Mouse (Mus musculus): ENCODE measurements around the gene Lama5. TPM values are rescaled to one million over a fixed set of nuclear protein-coding genes. Genes with fewer than 3 reads are reported as not detected.
A peak's percentile ranks its signal among the peaks of the same experiment; 100 is the strongest.

Lama5 gene
- polyA plus RNA-seq, 1 experiment = 47.4 TPM

- Histone ChIP-seq H3ac (ENCODE audit: control insufficient read depth, insufficient read length, low read depth) (no peak overlapping the region), H3K79me3 (ENCODE audit: low read depth) (peaks cover 20% of the 10 kb centered on the region), H3K36me3 (ENCODE audit: control insufficient read depth, insufficient read depth) (peaks cover 33% of the 10 kb centered on the region), H3K27me3 (ENCODE audit: control insufficient read depth, insufficient read depth, insufficient read length) (no peaks in the 10 kb centered on the region), H3K4me3 (ENCODE audit: insufficient read depth, poor library complexity, severe bottlenecking) (no peak overlapping the region), H3K79me2 (ENCODE audit: control insufficient read depth, insufficient read depth) (peaks cover 48% of the 10 kb centered on the region)
- TF ChIP-seq MAX (IDR thresholded peaks at IDR 0.05) (no peak), CTCF (IDR thresholded peaks at IDR 0.05; ENCODE audit: control insufficient read depth, insufficient read depth, insufficient read length) (no peak), CEBPB (IDR thresholded peaks at IDR 0.05; ENCODE audit: low read depth) (no peak), MYOG (IDR thresholded peaks at IDR 0.05; ENCODE audit: control insufficient read depth, extremely low read depth, insufficient read length) (no peak), FOSL1 (IDR thresholded peaks at IDR 0.05; ENCODE audit: insufficient read depth, low read length, poor library complexity, severe bottlenecking) (no peak), USF1 (IDR thresholded peaks at IDR 0.05; ENCODE audit: low read depth) (no peak), MYOD1 (IDR thresholded peaks at IDR 0.05; ENCODE audit: control insufficient read depth, insufficient read length, low read depth) (no peak)
Measured at GRCm38 (mm10) chr2:180208976-180209375, 16.7 kb downstream of the Lama5 start.

- Histone ChIP-seq H3K79me2 (ENCODE audit: control insufficient read depth, insufficient read depth) (peaks cover 38% of the 10 kb centered on the region), H3K79me3 (ENCODE audit: low read depth) (peaks cover 15% of the 10 kb centered on the region), H3K4me3 (ENCODE audit: insufficient read depth, poor library complexity, severe bottlenecking) (no peak overlapping the region), H3K27me3 (ENCODE audit: control insufficient read depth, insufficient read depth, insufficient read length) (no peaks in the 10 kb centered on the region), H3K36me3 (ENCODE audit: control insufficient read depth, insufficient read depth) (peaks cover 38% of the 10 kb centered on the region), H3ac (ENCODE audit: control insufficient read depth, insufficient read length, low read depth) (no peak overlapping the region)
- TF ChIP-seq FOSL1 (IDR thresholded peaks at IDR 0.05; ENCODE audit: insufficient read depth, low read length, poor library complexity, severe bottlenecking) = no peak
- TF ChIP-seq MYOG (IDR thresholded peaks at IDR 0.05; ENCODE audit: control insufficient read depth, extremely low read depth, insufficient read length) = no peak
- TF ChIP-seq USF1 (IDR thresholded peaks at IDR 0.05; ENCODE audit: low read depth) = no peak
- TF ChIP-seq CTCF (IDR thresholded peaks at IDR 0.05; ENCODE audit: control insufficient read depth, insufficient read depth, insufficient read length) = peak; percentile 40
Measured at GRCm38 (mm10) chr2:180207840-180208239, 17.8 kb downstream of the Lama5 start.

GRCm38 (mm10) chr2:180205956-180206280 lies 19.7 kb downstream of the Lama5 start:
- Histone ChIP-seq H3ac (ENCODE audit: control insufficient read depth, insufficient read length, low read depth) (no peak overlapping the region), H3K79me3 (ENCODE audit: low read depth) (peaks cover 9% of the 10 kb centered on the region), H3K79me2 (ENCODE audit: control insufficient read depth, insufficient read depth) (peaks cover 32% of the 10 kb centered on the region), H3K4me3 (ENCODE audit: insufficient read depth, poor library complexity, severe bottlenecking) (no peak overlapping the region), H3K27me3 (ENCODE audit: control insufficient read depth, insufficient read depth, insufficient read length) (no peaks in the 10 kb centered on the region), H3K36me3 (ENCODE audit: control insufficient read depth, insufficient read depth) (peaks cover 48% of the 10 kb centered on the region)
- TF ChIP-seq MYOD1 (IDR thresholded peaks at IDR 0.05; ENCODE audit: control insufficient read depth, insufficient read length, low read depth) (no peak), USF1 (IDR thresholded peaks at IDR 0.05; ENCODE audit: low read depth) (no peak), FOSL1 (IDR thresholded peaks at IDR 0.05; ENCODE audit: insufficient read depth, low read length, poor library complexity, severe bottlenecking) (no peak), CTCF (IDR thresholded peaks at IDR 0.05; ENCODE audit: control insufficient read depth, insufficient read depth, insufficient read length) (no peak), MYOG (IDR thresholded peaks at IDR 0.05; ENCODE audit: control insufficient read depth, extremely low read depth, insufficient read length) (no peak), CEBPB (IDR thresholded peaks at IDR 0.05; ENCODE audit: low read depth) (no peak), MAX (IDR thresholded peaks at IDR 0.05) (no peak)

- Histone ChIP-seq H3K79me2 (ENCODE audit: control insufficient read depth, insufficient read depth) (peaks cover 26% of the 10 kb centered on the region), H3K27me3 (ENCODE audit: control insufficient read depth, insufficient read depth, insufficient read length) (no peaks in the 10 kb centered on the region), H3K36me3 (ENCODE audit: control insufficient read depth, insufficient read depth) (peaks cover 48% of the 10 kb centered on the region), H3K79me3 (ENCODE audit: low read depth) (peaks cover 7% of the 10 kb centered on the region), H3K4me3 (ENCODE audit: insufficient read depth, poor library complexity, severe bottlenecking) (no peak overlapping the region), H3ac (ENCODE audit: control insufficient read depth, insufficient read length, low read depth) (no peak overlapping the region)
- TF ChIP-seq MYOD1 (IDR thresholded peaks at IDR 0.05; ENCODE audit: control insufficient read depth, insufficient read length, low read depth) = no peak
- TF ChIP-seq CTCF (IDR thresholded peaks at IDR 0.05; ENCODE audit: control insufficient read depth, insufficient read depth, insufficient read length) = no peak
- no peak for TF ChIP-seq MAX (IDR thresholded peaks at IDR 0.05)
- no peak for TF ChIP-seq FOSL1 (IDR thresholded peaks at IDR 0.05; ENCODE audit: insufficient read depth, low read length, poor library complexity, severe bottlenecking)
- TF ChIP-seq CEBPB (IDR thresholded peaks at IDR 0.05; ENCODE audit: low read depth) = no peak
Measured at GRCm38 (mm10) chr2:180205083-180205955, 20.3 kb downstream of the Lama5 start.

- H3K27me3 ChIP-seq (ENCODE audit: control insufficient read depth, insufficient read depth, insufficient read length) = no peaks in the 10 kb centered on the region
- TF ChIP-seq MYOG (IDR thresholded peaks at IDR 0.05; ENCODE audit: control insufficient read depth, extremely low read depth, insufficient read length) = no peak
- no peak for TF ChIP-seq MAX (IDR thresholded peaks at IDR 0.05)
- no peak for TF ChIP-seq USF1 (IDR thresholded peaks at IDR 0.05; ENCODE audit: low read depth)
- TF ChIP-seq CTCF (IDR thresholded peaks at IDR 0.05; ENCODE audit: control insufficient read depth, insufficient read depth, insufficient read length) = no peak
- TF ChIP-seq FOSL1 (IDR thresholded peaks at IDR 0.05; ENCODE audit: insufficient read depth, low read length, poor library complexity, severe bottlenecking) = no peak
- no peak for TF ChIP-seq MYOD1 (IDR thresholded peaks at IDR 0.05; ENCODE audit: control insufficient read depth, insufficient read length, low read depth)
- TF ChIP-seq CEBPB (IDR thresholded peaks at IDR 0.05; ENCODE audit: low read depth) = no peak
- peaks cover 53% of the 10 kb centered on the region for H3K36me3 ChIP-seq (ENCODE audit: control insufficient read depth, insufficient read depth)
- H3K79me2 ChIP-seq (ENCODE audit: control insufficient read depth, insufficient read depth) = peaks cover 19% of the 10 kb centered on the region
- H3ac ChIP-seq (ENCODE audit: control insufficient read depth, insufficient read length, low read depth) = no peak overlapping the region
- no peak overlapping the region for H3K4me3 ChIP-seq (ENCODE audit: insufficient read depth, poor library complexity, severe bottlenecking)
- H3K79me3 ChIP-seq (ENCODE audit: low read depth) = peaks cover 3% of the 10 kb centered on the region
Measured at GRCm38 (mm10) chr2:180204501-180204900, 21.2 kb downstream of the Lama5 start.

All from C2C12 (cell line).